Mouse (Mus musculus): ENCODE results near the gene Gm20721. TPM values are rescaled to one million over a fixed set of nuclear protein-coding genes. Genes with fewer than 3 reads are reported as not detected.

The Gm20721 gene
- total and polyA plus RNA-seq, 3 experiments = 55.7 to 363 TPM; not detected in 1

Other genes starting within 250 kb of the Gm20721 start
- 37.2 and 39.5 TPM in 2 replicates for gene Npepl1, start 236.4 kb downstream of the Gm20721 start, total RNA-seq (2012; rRNA removed)
- gene Npepl1, start 236.4 kb downstream of the Gm20721 start, total RNA-seq (2014; rRNA removed) = 72.0 and 93.6 TPM in 2 replicates
- gene Npepl1, start 236.4 kb downstream of the Gm20721 start, polyA plus RNA-seq (2012; ENCODE audit: insufficient read length, low read depth) = 90.8 and 93.3 TPM in 2 replicates
- 393 and 452 TPM in 2 replicates for gene Gnas, start 62.4 kb downstream of the Gm20721 start, total RNA-seq (2012; rRNA removed)
- 365 and 369 TPM in 2 replicates for gene Gnas, start 62.4 kb downstream of the Gm20721 start, total RNA-seq (2014; rRNA removed)
- gene Gnas, start 62.4 kb downstream of the Gm20721 start, polyA plus RNA-seq (2012; ENCODE audit: insufficient read length, low read depth) = 502 and 537 TPM in 2 replicates
- gene Nelfcd, start 69.1 kb upstream of the Gm20721 start, total RNA-seq (2012; rRNA removed) = 44.6 and 45.2 TPM in 2 replicates
- gene Nelfcd, start 69.1 kb upstream of the Gm20721 start, total RNA-seq (2014; rRNA removed) = 39.1 and 41.5 TPM in 2 replicates
- gene Nelfcd, start 69.1 kb upstream of the Gm20721 start, polyA plus RNA-seq (2012; ENCODE audit: insufficient read length, low read depth) = 50.5 and 52.3 TPM in 2 replicates
- 417 and 423 TPM in 2 replicates for gene Ctsz, start 92.3 kb upstream of the Gm20721 start, total RNA-seq (2012; rRNA removed)
- 135 and 141 TPM in 2 replicates for gene Ctsz, start 92.3 kb upstream of the Gm20721 start, total RNA-seq (2014; rRNA removed)
- 219 and 264 TPM in 2 replicates for gene Ctsz, start 92.3 kb upstream of the Gm20721 start, polyA plus RNA-seq (2012; ENCODE audit: insufficient read length, low read depth)
- not detected in 2 replicates for gene Tubb1, start 104.0 kb upstream of the Gm20721 start, total RNA-seq (2012; rRNA removed)
- not detected in 2 replicates for gene Tubb1, start 104.0 kb upstream of the Gm20721 start, total RNA-seq (2014; rRNA removed)
- gene Tubb1, start 104.0 kb upstream of the Gm20721 start, polyA plus RNA-seq (2012; ENCODE audit: insufficient read length, low read depth) = not detected in 2 replicates
- gene Atp5e, start 117.4 kb upstream of the Gm20721 start, total RNA-seq (2012; rRNA removed) = 699 and 716 TPM in 2 replicates
- 664 and 673 TPM in 2 replicates for gene Atp5e, start 117.4 kb upstream of the Gm20721 start, total RNA-seq (2014; rRNA removed)
- gene Atp5e, start 117.4 kb upstream of the Gm20721 start, polyA plus RNA-seq (2012; ENCODE audit: insufficient read length, low read depth) = 251 and 338 TPM in 2 replicates
- 90.3 and 123 TPM in 2 replicates for gene Prelid3b, start 126.4 kb upstream of the Gm20721 start, total RNA-seq (2012; rRNA removed)
- 187 TPM in 2 replicates for gene Prelid3b, start 126.4 kb upstream of the Gm20721 start, total RNA-seq (2014; rRNA removed)
- gene Prelid3b, start 126.4 kb upstream of the Gm20721 start, polyA plus RNA-seq (2012; ENCODE audit: insufficient read length, low read depth) = 179 TPM in 2 replicates